Mouse (Mus musculus): ENCODE data around the gene Tmem161a. TPM values are rescaled to one million over a fixed set of nuclear protein-coding genes. Genes with fewer than 3 reads are reported as not detected.

Gene Tmem161a
- total RNA-seq, 2 experiments from 2014 or later: 4.9 to 8.1 TPM

GRCm38 (mm10) chr8:70230837-70231236 is 58.7 kb downstream of the Tmem161a start:
- no peak for ATAC-seq (replicated peaks; ENCODE audit: low FRiP score, poor library complexity, severe bottlenecking)

Other genes with a start within 250 kb of the Tmem161a start
- 22.8 and 30.2 TPM in 2 replicates for gene Gatad2a, start 176.0 kb upstream of the Tmem161a start, total RNA-seq (2015; ENCODE audit: low replicate concordance)
- 25.7 and 31.8 TPM in 2 replicates for gene Gatad2a, start 176.0 kb upstream of the Tmem161a start, total RNA-seq (2017; ENCODE audit: low replicate concordance)
- 24.0 and 33.9 TPM in 2 replicates for gene Mau2, start 129.6 kb upstream of the Tmem161a start, total RNA-seq (2015; ENCODE audit: low replicate concordance)
- 47.4 and 49.5 TPM in 2 replicates for gene Mau2, start 129.6 kb upstream of the Tmem161a start, total RNA-seq (2017; ENCODE audit: low replicate concordance)
- gene Sugp1, start 129.5 kb upstream of the Tmem161a start, total RNA-seq (2015; ENCODE audit: low replicate concordance): 8.2 and 10.6 TPM in 2 replicates
- 15.6 and 22.6 TPM in 2 replicates for gene Sugp1, start 129.5 kb upstream of the Tmem161a start, total RNA-seq (2017; ENCODE audit: low replicate concordance)
- gene Tm6sf2, start 99.4 kb upstream of the Tmem161a start, total RNA-seq (2015; ENCODE audit: low replicate concordance): 2.3 TPM in 1 of 2 replicates, not detected in the other
- 2.9 TPM in 1 of 2 replicates, not detected in the other for gene Tm6sf2, start 99.4 kb upstream of the Tmem161a start, total RNA-seq (2017; ENCODE audit: low replicate concordance)
- not detected in 2 replicates for gene Hapln4, start 88.9 kb upstream of the Tmem161a start, total RNA-seq (2015; ENCODE audit: low replicate concordance)
- not detected in 2 replicates for gene Hapln4, start 88.9 kb upstream of the Tmem161a start, total RNA-seq (2017; ENCODE audit: low replicate concordance)
- gene Ncan, start 51.5 kb upstream of the Tmem161a start, total RNA-seq (2015; ENCODE audit: low replicate concordance): not detected in 2 replicates
- gene Ncan, start 51.5 kb upstream of the Tmem161a start, total RNA-seq (2017; ENCODE audit: low replicate concordance): not detected in 2 replicates
- gene Nr2c2ap, start 41.0 kb upstream of the Tmem161a start, total RNA-seq (2015; ENCODE audit: low replicate concordance): 4.8 and 5.4 TPM in 2 replicates
- 1.4 and 1.5 TPM in 2 replicates for gene Nr2c2ap, start 41.0 kb upstream of the Tmem161a start, total RNA-seq (2017; ENCODE audit: low replicate concordance)
- gene Rfxank, start 33.2 kb upstream of the Tmem161a start, total RNA-seq (2015; ENCODE audit: low replicate concordance): 8.1 and 16.3 TPM in 2 replicates
- 9.7 and 10.2 TPM in 2 replicates for gene Rfxank, start 33.2 kb upstream of the Tmem161a start, total RNA-seq (2017; ENCODE audit: low replicate concordance)
- 2.1 and 16.7 TPM in 2 replicates for gene Borcs8, start 32.9 kb upstream of the Tmem161a start, total RNA-seq (2015; ENCODE audit: low replicate concordance)
- gene Borcs8, start 32.9 kb upstream of the Tmem161a start, total RNA-seq (2017; ENCODE audit: low replicate concordance): 15.5 and 30.7 TPM in 2 replicates
- gene Mef2b, start 32.6 kb upstream of the Tmem161a start, total RNA-seq (2015; ENCODE audit: low replicate concordance): not detected in 2 replicates
- not detected in 2 replicates for gene Mef2b, start 32.6 kb upstream of the Tmem161a start, total RNA-seq (2017; ENCODE audit: low replicate concordance)
- 13.8 and 20.6 TPM in 2 replicates for gene Slc25a42, start 39.9 kb downstream of the Tmem161a start, total RNA-seq (2015; ENCODE audit: low replicate concordance)
- gene Slc25a42, start 39.9 kb downstream of the Tmem161a start, total RNA-seq (2017; ENCODE audit: low replicate concordance): 16.2 and 23.8 TPM in 2 replicates
- gene Sugp2, start 61.9 kb downstream of the Tmem161a start, total RNA-seq (2015; ENCODE audit: low replicate concordance): 24.4 and 33.9 TPM in 2 replicates
- gene Sugp2, start 61.9 kb downstream of the Tmem161a start, total RNA-seq (2017; ENCODE audit: low replicate concordance): 22.7 and 28.9 TPM in 2 replicates
- 4.6 TPM in 1 of 2 replicates, not detected in the other for gene Armc6, start 62.1 kb downstream of the Tmem161a start, total RNA-seq (2015; ENCODE audit: low replicate concordance)
- gene Armc6, start 62.1 kb downstream of the Tmem161a start, total RNA-seq (2017; ENCODE audit: low replicate concordance): 4.0 and 6.1 TPM in 2 replicates
- gene Homer3, start 110.5 kb downstream of the Tmem161a start, total RNA-seq (2015; ENCODE audit: low replicate concordance): 0.63 and 1.3 TPM in 2 replicates
- gene Homer3, start 110.5 kb downstream of the Tmem161a start, total RNA-seq (2017; ENCODE audit: low replicate concordance): 0.68 and 2.5 TPM in 2 replicates
- gene Ddx49, start 130.1 kb downstream of the Tmem161a start, total RNA-seq (2015; ENCODE audit: low replicate concordance): 15.0 TPM in 2 replicates
- gene Ddx49, start 130.1 kb downstream of the Tmem161a start, total RNA-seq (2017; ENCODE audit: low replicate concordance): 23.3 and 40.0 TPM in 2 replicates
- gene Cope, start 130.2 kb downstream of the Tmem161a start, total RNA-seq (2015; ENCODE audit: low replicate concordance): 52.7 and 89.2 TPM in 2 replicates
- gene Cope, start 130.2 kb downstream of the Tmem161a start, total RNA-seq (2017; ENCODE audit: low replicate concordance): 36.9 and 53.7 TPM in 2 replicates
- gene Cers1, start 143.4 kb downstream of the Tmem161a start, total RNA-seq (2015; ENCODE audit: low replicate concordance): not detected in 2 replicates
- gene Cers1, start 143.4 kb downstream of the Tmem161a start, total RNA-seq (2017; ENCODE audit: low replicate concordance): 0.43 TPM in 1 of 2 replicates, not detected in the other
- not detected in 2 replicates for gene Gdf1, start 157.5 kb downstream of the Tmem161a start, total RNA-seq (2015; ENCODE audit: low replicate concordance)
- gene Gdf1, start 157.5 kb downstream of the Tmem161a start, total RNA-seq (2017; ENCODE audit: low replicate concordance): not detected in 2 replicates
- 7.1 and 9.2 TPM in 2 replicates for gene Upf1, start 180.9 kb downstream of the Tmem161a start, total RNA-seq (2015; ENCODE audit: low replicate concordance)
- 20.9 and 21.5 TPM in 2 replicates for gene Upf1, start 180.9 kb downstream of the Tmem161a start, total RNA-seq (2017; ENCODE audit: low replicate concordance)
- not detected in 2 replicates for gene Comp, start 201.2 kb downstream of the Tmem161a start, total RNA-seq (2015; ENCODE audit: low replicate concordance)
- gene Comp, start 201.2 kb downstream of the Tmem161a start, total RNA-seq (2017; ENCODE audit: low replicate concordance): 0.43 TPM in 1 of 2 replicates, not detected in the other

All from erythroblast, adult 5-6 weeks (primary cell).